Mouse (Mus musculus): ENCODE measurements at regions not wholly inside any gene's neighbourhood (a gene's known extent, or its start where the extent isn't known, plus 50 kb on each side); places are given as distances from the start of the nearest gene placed in this dataset.
A peak's percentile ranks its signal among the peaks of the same experiment; 100 is the strongest.
"Not testable (repeated sequence)": the region's sequence is repeated elsewhere in the genome, so short reads cannot be mapped to it uniquely, and the experiment has no call there.

- not testable (repeated sequence) for DNase-seq (ENCODE audit: low read depth)
Observed at GRCm38 (mm10) chr10:52529661-52530060, 112.3 kb downstream of the Nus1 start.

GRCm38 (mm10) chr10:52530846-52531245, 113.5 kb downstream of the Nus1 start:
- DNase-seq (ENCODE audit: low read depth), result no peak

GRCm38 (mm10) chr10:52533278-52533892, 116.0 kb downstream of the Nus1 start:
- no peak for DNase-seq (ENCODE audit: low read depth)

GRCm38 (mm10) chr10:52533893-52534287, 116.5 kb downstream of the Nus1 start:
- peak; percentile 49 for DNase-seq (ENCODE audit: low read depth)

- DNase-seq (ENCODE audit: low read depth), result no peak
Observed at GRCm38 (mm10) chr10:52545566-52545965, 128.2 kb downstream of the Nus1 start.

GRCm38 (mm10) chr10:52577383-52577782, 113.0 kb upstream of the Slc35f1 start:
- no peak for DNase-seq (ENCODE audit: low read depth)

- DNase-seq (ENCODE audit: low read depth), result no peak
Observed at GRCm38 (mm10) chr10:52577795-52578194, 112.5 kb upstream of the Slc35f1 start.

GRCm38 (mm10) chr10:52578238-52578832, 112.0 kb upstream of the Slc35f1 start:
- DNase-seq (ENCODE audit: low read depth), result no peak

- no peak for DNase-seq (ENCODE audit: low read depth)
Observed at GRCm38 (mm10) chr10:52593780-52594179, 96.6 kb upstream of the Slc35f1 start.
